ENCODE assay signal across 25 mouse cellular contexts in the genomic region with DNA sequence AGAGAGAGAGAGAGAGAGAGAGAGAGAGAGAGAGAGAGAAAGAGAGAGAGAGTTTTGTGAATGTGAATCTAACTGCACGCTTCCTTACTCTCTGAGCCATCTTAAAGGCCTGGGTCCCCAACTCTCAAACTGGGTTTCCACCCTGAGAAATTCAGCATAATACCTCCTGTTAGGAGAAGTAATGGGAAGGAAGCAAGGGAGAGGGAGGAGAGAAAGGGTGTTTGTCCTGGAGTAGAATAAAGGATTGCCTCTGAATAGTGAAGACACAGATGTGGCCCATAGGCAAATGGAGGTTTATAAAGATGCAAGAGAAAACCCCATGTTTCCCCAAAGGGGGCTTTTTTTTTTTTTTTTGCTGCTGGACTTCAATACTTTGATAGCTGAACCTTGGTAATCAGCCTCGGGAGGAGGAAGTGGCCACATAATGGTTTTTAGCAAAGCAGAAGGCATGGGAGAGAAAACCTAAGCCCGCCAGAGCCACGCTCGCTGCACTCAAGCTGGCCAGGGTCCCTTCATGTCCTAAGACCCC. TPM values are rescaled to one million over a fixed set of nuclear protein-coding genes. Genes with fewer than 3 reads are reported as not detected.
DNase-seq lines count a peak whose midpoint lies in the region; ATAC-seq and TF ChIP-seq lines count a peak whose summit lies in the region.
"Had no signal": no experiment of that assay in that cellular context is flagged by ENCODE, and none has a peak within 500 bp of the region (broad histone marks: within the 10 kb centered on the region; RNA-seq: fewer than 3 reads in every experiment).

No protein-coding gene starts in this region.

- 73% methylated on average over 5 of the region's 5 CpGs for WGBS in kidney, embryonic 15.5 days
- WGBS in kidney, embryonic 14.5 days: 86% methylated on average over 5 of the region's 5 CpGs
- 57% methylated on average over 5 of the region's 5 CpGs for WGBS in lung, adult 2 months
- 29% methylated on average over 5 of the region's 5 CpGs for WGBS in spleen, adult 2 months

- no peak overlapping the region for H3K27ac ChIP-seq in kidney, embryonic 15.5 days
- H3K27ac ChIP-seq in kidney, embryonic 14.5 days (ENCODE audit: low read depth, low read length): no peak overlapping the region
- H3K27ac ChIP-seq in spleen, adult 2 months (ENCODE audit: insufficient read depth, low read length): peak overlapping the region; percentile 93
- H3K27ac ChIP-seq: embryonic facial prominence, embryonic 10.5 days; embryonic facial prominence, embryonic 15.5 days; forebrain, embryonic 12.5 days; hindbrain, embryonic 10.5 days; hindbrain, embryonic 15.5 days; midbrain, embryonic 15.5 days; stomach, embryonic 15.5 days had no signal

- TF ChIP-seq POLR2A in lung, adult 2 months (IDR thresholded peaks at IDR 0.05; ENCODE audit: borderline replicate concordance, extremely low read depth, low read depth, low read length): no peak
- TF ChIP-seq POLR2A in spleen, adult 2 months (IDR thresholded peaks at IDR 0.05; ENCODE audit: low read depth, low read length): no peak

- no peaks in the 10 kb centered on the region for H3K9me3 ChIP-seq in kidney, embryonic 15.5 days (replicated peaks)
- H3K9me3 ChIP-seq in kidney, embryonic 14.5 days (ENCODE audit: control insufficient read depth, low read length): no peaks in the 10 kb centered on the region
- H3K9me3 ChIP-seq: embryonic facial prominence, embryonic 10.5 days; embryonic facial prominence, embryonic 15.5 days; forebrain, embryonic 12.5 days; hindbrain, embryonic 10.5 days; hindbrain, embryonic 15.5 days; midbrain, embryonic 15.5 days; stomach, embryonic 15.5 days had no signal

- 0 out of 2 replicates have a peak overlapping the region, but pooled peaks have one; percentile 0 for H3K4me2 ChIP-seq in kidney, embryonic 15.5 days
- H3K4me2 ChIP-seq in kidney, embryonic 14.5 days (replicated peaks; ENCODE audit: low read depth, low read length): no peak overlapping the region
- H3K4me2 ChIP-seq: embryonic facial prominence, embryonic 15.5 days; forebrain, embryonic 12.5 days; hindbrain, embryonic 15.5 days; midbrain, embryonic 15.5 days; stomach, embryonic 15.5 days had no signal

- H3K4me3 ChIP-seq in kidney, embryonic 15.5 days (replicated peaks): no peak overlapping the region
- H3K4me3 ChIP-seq in kidney, embryonic 14.5 days (ENCODE audit: low read length): no peak overlapping the region
- H3K4me3 ChIP-seq in lung, adult 2 months (replicated peaks; ENCODE audit: extremely low read depth, low read depth, low read length): peak overlapping the region; percentile 59
- peak overlapping the region; percentile 58 for H3K4me3 ChIP-seq in spleen, adult 2 months (ENCODE audit: extremely low read depth, insufficient read depth, insufficient read length)
- H3K4me3 ChIP-seq: embryonic facial prominence, embryonic 10.5 days; embryonic facial prominence, embryonic 15.5 days; forebrain, embryonic 12.5 days; hindbrain, embryonic 10.5 days; hindbrain, embryonic 15.5 days; midbrain, embryonic 15.5 days; stomach, embryonic 15.5 days had no signal

- no peak for ATAC-seq in kidney, embryonic 15.5 days (replicated peaks; ENCODE audit: low FRiP score)
- no peak for ATAC-seq in kidney, embryonic 14.5 days (ENCODE audit: low FRiP score, low TSS enrichment)
- no peak for ATAC-seq in activated CD4-positive, CD25-positive, alpha-beta regulatory T cell, adult 4 months
- ATAC-seq: CD4-positive, CD25-positive, alpha-beta regulatory T cell, adult 4 months; inflammation-experienced regulatory T-cells, adult 6 months; midbrain, embryonic 15.5 days had no signal

- TF ChIP-seq CTCF in lung, adult 2 months (IDR thresholded peaks at IDR 0.05; ENCODE audit: insufficient read depth, low read length): no peak
- TF ChIP-seq CTCF in spleen, adult 2 months (IDR thresholded peaks at IDR 0.05; ENCODE audit: extremely low read depth, insufficient read depth, insufficient read length, insufficient replicate concordance): no peak

- H3K9ac ChIP-seq in kidney, embryonic 15.5 days: no peak overlapping the region
- H3K9ac ChIP-seq in kidney, embryonic 14.5 days (ENCODE audit: low read depth, low read length): no peak overlapping the region
- H3K9ac ChIP-seq: embryonic facial prominence, embryonic 15.5 days; forebrain, embryonic 12.5 days; hindbrain, embryonic 15.5 days; midbrain, embryonic 15.5 days; stomach, embryonic 15.5 days had no signal

- H3K4me1 ChIP-seq in kidney, embryonic 15.5 days: peaks cover 4% of the 10 kb centered on the region; the same call in 1 of the 2 replicates
- no peaks in the 10 kb centered on the region for H3K4me1 ChIP-seq in kidney, embryonic 14.5 days (ENCODE audit: control insufficient read depth, insufficient read depth, low read length)
- H3K4me1 ChIP-seq in lung, adult 2 months (ENCODE audit: control insufficient read depth, insufficient read depth, low read length): no peaks in the 10 kb centered on the region; the same call in 1 of the 2 replicates
- peaks cover 18% of the 10 kb centered on the region; the same call in 1 of the 2 replicates for H3K4me1 ChIP-seq in spleen, adult 2 months (ENCODE audit: control insufficient read depth, insufficient read depth, insufficient read length)
- H3K4me1 ChIP-seq: embryonic facial prominence, embryonic 15.5 days; hindbrain, embryonic 15.5 days; midbrain, embryonic 15.5 days; stomach, embryonic 15.5 days had no signal

- peaks cover 10% of the 10 kb centered on the region for H3K27me3 ChIP-seq in kidney, embryonic 15.5 days
- no peaks in the 10 kb centered on the region for H3K27me3 ChIP-seq in kidney, embryonic 14.5 days (ENCODE audit: control insufficient read depth, insufficient read depth, low read length)
- H3K27me3 ChIP-seq in spleen, adult 2 months (ENCODE audit: control insufficient read depth, insufficient read depth, low read length): no peaks in the 10 kb centered on the region
- no peaks in the 10 kb centered on the region for H3K27me3 ChIP-seq in splenic B cell, adult 2 months (ENCODE audit: control insufficient read depth, insufficient read depth, low read length, poor library complexity, severe bottlenecking)
- H3K27me3 ChIP-seq: embryonic facial prominence, embryonic 15.5 days; hindbrain, embryonic 15.5 days; midbrain, embryonic 15.5 days; stomach, embryonic 15.5 days had no signal

- DNase-seq in lung, adult 2 months: no peak
- no peak for DNase-seq in lung, postnatal 14 days
- DNase-seq in spleen, adult 2 months (ENCODE audit: low read depth in 1 of 2, low spot score in 2 of 2): no peak
- DNase-seq in spleen, adult 12 weeks (ENCODE audit: low spot score): no peak
- DNase-seq in splenic B cell, adult 2 months (ENCODE audit: low read depth, low spot score): peak; percentile 39
- DNase-seq: adrenal gland, adult 8-10 months; cerebellum, adult 8-10 months; cerebellum, postnatal 25 days; gastrocnemius, postnatal 10 days; heart, postnatal 14 days; thymus, postnatal 14 days had no signal

- no peaks in the 10 kb centered on the region for H3K36me3 ChIP-seq in kidney, embryonic 15.5 days
- no peaks in the 10 kb centered on the region for H3K36me3 ChIP-seq in kidney, embryonic 14.5 days (ENCODE audit: control insufficient read depth, insufficient read depth, low read length)
- H3K36me3 ChIP-seq in spleen, adult 2 months (ENCODE audit: control insufficient read depth, insufficient read depth, low read length): peaks cover 4% of the 10 kb centered on the region; the same call in 1 of the 2 replicates
- peaks cover 5% of the 10 kb centered on the region; the same call in 1 of the 2 replicates for H3K36me3 ChIP-seq in splenic B cell, adult 2 months (ENCODE audit: control insufficient read depth, insufficient read depth, low read length, poor library complexity, severe bottlenecking)
- H3K36me3 ChIP-seq: embryonic facial prominence, embryonic 10.5 days; embryonic facial prominence, embryonic 15.5 days; forebrain, embryonic 12.5 days; hindbrain, embryonic 10.5 days; hindbrain, embryonic 15.5 days; midbrain, embryonic 15.5 days; stomach, embryonic 15.5 days had no signal

RNA-seq across cellular contexts. Expression of a gene that starts 0.8 kb away (rescaled TPM):
- polyA plus RNA-seq in kidney, embryonic 15.5 days (2015; fragmentation: Nextera tagmentation; extraction: Ambion mirVana): 30.3 and 33.2 TPM in 2 replicates
- 5.0 and 7.0 TPM in 2 replicates for polyA plus RNA-seq in kidney, embryonic 14.5 days (2014; fragmentation: Nextera tagmentation; extraction: Ambion mirVana)
- polyA plus RNA-seq in lung, adult 2 months (2012; rRNA removed): 576 and 610 TPM in 2 replicates
- polyA plus RNA-seq in spleen, adult 2 months (2012; rRNA removed): 256 and 335 TPM in 2 replicates
- polyA plus RNA-seq in activated CD4-positive, CD25-positive, alpha-beta regulatory T cell, adult 4 months (2017; shearing (Covaris generic)): 1 to 10 TPM in 1 of 2 experiments, under 1 TPM in 1; 0.38 to 2.8 TPM

RNA-seq across cellular contexts. Expression of a gene that starts 17.4 kb away (rescaled TPM):
- 0.17 and 0.30 TPM in 2 replicates for polyA plus RNA-seq in kidney, embryonic 15.5 days (2015; fragmentation: Nextera tagmentation; extraction: Ambion mirVana)
- 0.18 and 0.26 TPM in 2 replicates for polyA plus RNA-seq in kidney, embryonic 14.5 days (2014; fragmentation: Nextera tagmentation; extraction: Ambion mirVana)
- 36.0 and 42.5 TPM in 2 replicates for polyA plus RNA-seq in lung, adult 2 months (2012; rRNA removed)
- 3.5 and 4.2 TPM in 2 replicates for polyA plus RNA-seq in spleen, adult 2 months (2012; rRNA removed)
- polyA plus RNA-seq in activated CD4-positive, CD25-positive, alpha-beta regulatory T cell, adult 4 months (2017; shearing (Covaris generic)): not detected
- polyA plus RNA-seq: heart, embryonic 14.5 days; inflammation-experienced regulatory T-cells, adult 6 months had no signal

RNA-seq across cellular contexts. Expression of a gene that starts 19.3 kb away (rescaled TPM):
- 74.6 and 76.8 TPM in 2 replicates for polyA plus RNA-seq in kidney, embryonic 15.5 days (2015; fragmentation: Nextera tagmentation; extraction: Ambion mirVana)
- 69.1 and 69.8 TPM in 2 replicates for polyA plus RNA-seq in kidney, embryonic 14.5 days (2014; fragmentation: Nextera tagmentation; extraction: Ambion mirVana)
- polyA plus RNA-seq in lung, adult 2 months (2012; rRNA removed): 194 and 216 TPM in 2 replicates
- 162 and 211 TPM in 2 replicates for polyA plus RNA-seq in spleen, adult 2 months (2012; rRNA removed)
- 10 to 100 TPM; 38.0 to 61.3 TPM for polyA plus RNA-seq in activated CD4-positive, CD25-positive, alpha-beta regulatory T cell, adult 4 months (2017; shearing (Covaris generic))

RNA-seq across cellular contexts. Expression of a gene that starts 24.4 kb away (rescaled TPM):
- 95.4 and 101 TPM in 2 replicates for polyA plus RNA-seq in kidney, embryonic 15.5 days (2015; fragmentation: Nextera tagmentation; extraction: Ambion mirVana)
- 51.6 and 69.5 TPM in 2 replicates for polyA plus RNA-seq in kidney, embryonic 14.5 days (2014; fragmentation: Nextera tagmentation; extraction: Ambion mirVana)
- polyA plus RNA-seq in lung, adult 2 months (2012; rRNA removed): 34.3 and 38.3 TPM in 2 replicates
- 118 and 121 TPM in 2 replicates for polyA plus RNA-seq in spleen, adult 2 months (2012; rRNA removed)
- polyA plus RNA-seq in activated CD4-positive, CD25-positive, alpha-beta regulatory T cell, adult 4 months (2017; shearing (Covaris generic)): 10 to 100 TPM; 19.2 to 27.6 TPM

RNA-seq across cellular contexts. Expression of a gene that starts 41.1 kb away (rescaled TPM):
- polyA plus RNA-seq in kidney, embryonic 15.5 days (2015; fragmentation: Nextera tagmentation; extraction: Ambion mirVana): 0.16 TPM in 1 of 2 replicates, not detected in the other
- polyA plus RNA-seq in kidney, embryonic 14.5 days (2014; fragmentation: Nextera tagmentation; extraction: Ambion mirVana): not detected in 2 replicates
- polyA plus RNA-seq in lung, adult 2 months (2012; rRNA removed): 11.2 and 11.7 TPM in 2 replicates
- polyA plus RNA-seq in spleen, adult 2 months (2012; rRNA removed): 285 and 365 TPM in 2 replicates
- polyA plus RNA-seq in activated CD4-positive, CD25-positive, alpha-beta regulatory T cell, adult 4 months (2017; shearing (Covaris generic)): 1 to 10 TPM in 1 of 2 experiments, not detected in 1; 2.6 TPM
- polyA plus RNA-seq: embryonic facial prominence, embryonic 10.5 days; forebrain, embryonic 12.5 days; heart, embryonic 14.5 days; hindbrain, embryonic 10.5 days; hindbrain, embryonic 15.5 days; neural tube, embryonic 11.5 days had no signal

Comparison
In these comparisons a context has a peak if more than half of its experiments do, and no peak if none do; other contexts are left out.
1. H3K4me3 ChIP-seq: peak in lung, adult 2 months (single experiment) and spleen, adult 2 months (single experiment); none in kidney, embryonic 15.5 days (single experiment) and kidney, embryonic 14.5 days (single experiment).